Mouse (Mus musculus): Measurements from ENCODE around the gene Pld3. TPM values are rescaled to one million over a fixed set of nuclear protein-coding genes. Genes with fewer than 3 reads are reported as not detected.
A peak's percentile ranks its signal among the peaks of the same experiment; 100 is the strongest.

Pld3 gene
- polyA plus RNA-seq, 1 experiment from 2014 or later = 52.0 TPM

DNA sequence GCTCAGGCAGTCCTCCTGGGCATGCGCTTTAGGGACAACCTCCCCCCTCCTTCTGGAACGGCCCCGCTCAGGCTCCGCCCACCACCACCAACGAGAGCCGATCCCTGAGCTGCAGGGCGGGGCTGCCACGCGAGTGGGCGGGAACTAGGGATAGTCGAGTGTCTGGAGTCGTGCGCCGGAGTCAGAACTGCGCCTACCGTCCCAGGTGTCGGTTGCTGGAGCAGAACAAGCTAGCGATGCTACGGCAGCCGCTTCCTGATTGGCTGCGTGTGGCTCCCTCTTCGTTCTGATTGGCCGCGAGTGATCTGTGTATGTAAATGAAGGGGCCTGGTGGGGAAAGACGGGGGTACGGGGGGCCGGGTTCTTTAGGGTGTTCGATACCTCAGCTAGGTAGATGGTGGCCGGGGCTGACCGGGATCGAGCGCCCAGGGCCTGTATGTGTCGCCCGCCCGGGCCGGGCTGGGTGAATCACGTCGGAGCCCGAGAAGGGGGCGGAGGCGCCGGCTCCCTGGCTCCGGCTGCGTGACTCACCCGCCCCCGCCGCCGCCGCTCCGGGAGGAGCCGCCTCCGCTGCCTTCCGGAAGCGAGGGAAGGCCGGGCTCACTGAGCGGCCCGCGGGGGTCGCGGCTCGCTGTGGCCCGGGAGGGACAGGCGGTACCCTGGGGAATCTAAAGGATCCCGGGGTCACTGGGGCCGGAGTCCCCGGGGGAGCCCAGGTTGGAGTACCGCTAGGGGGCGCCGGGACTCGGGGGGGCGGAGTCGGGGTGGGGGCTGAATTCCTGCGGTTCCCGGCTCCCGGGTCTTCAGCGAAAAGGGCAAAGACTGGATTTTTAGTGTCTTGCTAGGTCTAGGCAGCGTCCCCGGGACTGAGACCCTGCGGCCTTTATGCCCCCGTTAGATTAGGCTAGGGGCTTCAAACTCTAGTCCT lies 66.0 kb downstream of the Pld3 start, which contains the start of gene Sertad1:
Gene Sertad1, plus strand, starts transcription at position 141 of the 928 bp plus-strand sequence.
- Histone ChIP-seq H3K9me3 (replicated peaks) (no peaks in the 10 kb centered on the region), H3K27me3 (ENCODE audit: low read depth, poor library complexity, severe bottlenecking) (peaks cover 26% of the 10 kb centered on the region), H3K4me3 (peak within 1 kb of the TSS; percentile 85), H3K4me1 (peaks cover 39% of the 10 kb centered on the region), H3K27ac (replicated peaks) (peak within 1 kb of the TSS; percentile 93), H3K36me3 (no peaks in the 10 kb centered on the region)
- peak; percentile 100 for DNase-seq (ENCODE audit: low spot score)
- under 1% methylated on average over 79 of the region's 80 CpGs for WGBS

DNA sequence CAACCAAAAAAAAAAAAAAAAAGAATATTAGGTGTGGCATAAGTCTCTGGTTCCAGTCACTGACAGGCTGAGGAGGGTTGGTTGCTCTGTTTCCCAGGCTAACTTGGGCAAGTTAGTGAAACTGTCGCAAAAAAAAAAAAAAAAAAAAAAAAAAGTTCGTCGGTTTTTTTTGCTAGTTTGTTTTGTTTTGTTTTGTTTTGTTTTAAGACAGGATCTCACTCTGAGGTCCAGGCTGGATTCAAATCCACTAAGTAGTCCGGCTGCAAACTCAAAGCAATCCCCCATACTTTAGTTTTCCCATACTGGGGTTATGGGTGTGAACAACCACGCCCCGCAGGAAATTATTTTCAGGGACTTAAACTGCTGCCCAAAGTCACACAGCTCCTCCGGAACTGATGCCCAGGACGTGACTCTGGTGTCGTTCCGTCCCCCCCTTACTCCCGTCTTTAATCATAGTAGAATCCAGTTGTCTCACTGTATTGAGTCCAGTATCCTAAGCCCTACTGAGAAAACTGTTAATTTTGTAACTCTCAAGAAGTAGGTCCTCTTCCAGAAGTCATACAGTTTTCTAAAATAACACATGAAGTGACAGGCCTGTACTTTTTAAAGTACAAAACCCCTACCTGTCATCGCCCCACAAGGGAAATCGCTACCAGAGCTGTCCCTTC lies 66.8 kb downstream of the Pld3 start:
- Histone ChIP-seq H3K4me3 (peak overlapping the region; percentile 85), H3K36me3 (no peaks in the 10 kb centered on the region), H3K27me3 (ENCODE audit: low read depth, poor library complexity, severe bottlenecking) (peaks cover 26% of the 10 kb centered on the region), H3K4me1 (peaks cover 45% of the 10 kb centered on the region), H3K27ac (replicated peaks) (peak overlapping the region; percentile 93), H3K9me3 (replicated peaks) (no peaks in the 10 kb centered on the region)
- WGBS = 5% methylated on average over 13 of the region's 13 CpGs
- DNase-seq (ENCODE audit: low spot score) = peak; percentile 37

DNA sequence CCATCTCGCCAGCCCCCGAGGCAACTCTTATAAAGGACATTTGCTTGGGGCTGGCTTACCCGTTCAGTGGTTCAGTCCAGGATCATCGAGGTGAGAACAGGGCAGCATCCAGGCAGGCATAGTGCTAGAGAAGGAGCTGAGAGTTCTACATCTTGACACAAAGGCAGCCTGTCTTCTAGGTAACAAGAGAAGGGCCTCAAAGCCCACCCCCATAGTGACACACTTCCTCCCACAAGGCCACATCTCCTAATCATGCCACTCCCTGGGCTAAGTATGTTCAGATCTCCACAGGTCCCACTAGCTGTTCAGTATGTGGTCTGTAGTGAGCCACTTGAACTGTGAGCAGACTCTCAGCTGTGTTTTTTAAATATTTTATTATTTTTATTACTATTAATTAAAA lies 69.2 kb downstream of the Pld3 start:
- Histone ChIP-seq H3K4me3 (no peak overlapping the region), H3K27ac (replicated peaks) (no peak overlapping the region), H3K9me3 (replicated peaks) (no peaks in the 10 kb centered on the region), H3K27me3 (ENCODE audit: low read depth, poor library complexity, severe bottlenecking) (peaks cover 15% of the 10 kb centered on the region), H3K4me1 (peaks cover 33% of the 10 kb centered on the region), H3K36me3 (no peaks in the 10 kb centered on the region)
- WGBS = 92% methylated on average over 4 of the region's 4 CpGs
- no peak for DNase-seq (ENCODE audit: low spot score)

Other genes with a start within 250 kb of the Pld3 start
- 7.0 and 9.0 TPM in 2 replicates for gene Ltbp4, start 215.5 kb downstream of the Pld3 start, polyA plus RNA-seq (2016; fragmentation: Nextera tagmentation; extraction: Ambion mirVana)
- 71.7 and 77.2 TPM in 2 replicates for gene Shkbp1, start 197.2 kb downstream of the Pld3 start, polyA plus RNA-seq (2016; fragmentation: Nextera tagmentation; extraction: Ambion mirVana)
- gene Gm20479, start 195.8 kb downstream of the Pld3 start, polyA plus RNA-seq (2016; fragmentation: Nextera tagmentation; extraction: Ambion mirVana) = 0.48 and 0.82 TPM in 2 replicates
- 0.30 and 0.52 TPM in 2 replicates for gene Sptbn4, start 105.5 kb downstream of the Pld3 start, polyA plus RNA-seq (2016; fragmentation: Nextera tagmentation; extraction: Ambion mirVana)
- gene Blvrb, start 105.2 kb downstream of the Pld3 start, polyA plus RNA-seq (2016; fragmentation: Nextera tagmentation; extraction: Ambion mirVana) = 38.9 and 40.9 TPM in 2 replicates
- 18.9 and 21.9 TPM in 2 replicates for gene Sertad3, start 79.5 kb downstream of the Pld3 start, polyA plus RNA-seq (2016; fragmentation: Nextera tagmentation; extraction: Ambion mirVana)
- 16.4 and 19.2 TPM in 2 replicates for gene Sertad1, start 66.3 kb downstream of the Pld3 start, polyA plus RNA-seq (2016; fragmentation: Nextera tagmentation; extraction: Ambion mirVana)
- gene Prx, start 53.9 kb downstream of the Pld3 start, polyA plus RNA-seq (2016; fragmentation: Nextera tagmentation; extraction: Ambion mirVana) = 2.3 and 2.5 TPM in 2 replicates
- gene Hipk4, start 30.0 kb downstream of the Pld3 start, polyA plus RNA-seq (2016; fragmentation: Nextera tagmentation; extraction: Ambion mirVana) = 0.33 and 0.52 TPM in 2 replicates
- 37.3 and 39.3 TPM in 2 replicates for gene 2310022A10Rik, start within 50 bp of the Pld3 start, polyA plus RNA-seq (2016; fragmentation: Nextera tagmentation; extraction: Ambion mirVana)
- gene Akt2, start 38.3 kb upstream of the Pld3 start, polyA plus RNA-seq (2016; fragmentation: Nextera tagmentation; extraction: Ambion mirVana) = 85.9 and 89.4 TPM in 2 replicates
- 2.6 and 5.5 TPM in 2 replicates for gene Ttc9b, start 100.7 kb upstream of the Pld3 start, polyA plus RNA-seq (2016; fragmentation: Nextera tagmentation; extraction: Ambion mirVana)
- gene Map3k10, start 121.4 kb upstream of the Pld3 start, polyA plus RNA-seq (2016; fragmentation: Nextera tagmentation; extraction: Ambion mirVana) = 7.5 and 10.1 TPM in 2 replicates
- gene Zfp607b, start 136.1 kb upstream of the Pld3 start, polyA plus RNA-seq (2016; fragmentation: Nextera tagmentation; extraction: Ambion mirVana) = 6.3 and 7.7 TPM in 2 replicates
- gene Zfp60, start 178.2 kb upstream of the Pld3 start, polyA plus RNA-seq (2016; fragmentation: Nextera tagmentation; extraction: Ambion mirVana) = 62.4 and 80.1 TPM in 2 replicates